In genomic region chr11:90687460-90688416, GRCm38 (mm10) we compare ENCODE assay signal across 8 mouse cellular contexts. TPM values are rescaled to one million over a fixed set of nuclear protein-coding genes. Genes with fewer than 3 reads are reported as not detected.
DNase-seq lines count a peak whose midpoint lies in the region; ATAC-seq and TF ChIP-seq lines count a peak whose summit lies in the region.

Gene Tom1l1 (minus strand): TSS chr11:90688366.

- H3K27me3 ChIP-seq in forebrain, embryonic 15.5 days = no peaks in the 10 kb centered on the region
- H3K27me3 ChIP-seq in liver, embryonic 14.5 days (ENCODE audit: control insufficient read depth, insufficient read depth, low read length) = no peaks in the 10 kb centered on the region
- H3K27me3 ChIP-seq in neural tube, embryonic 12.5 days (replicated peaks) = no peaks in the 10 kb centered on the region

- peak; percentile 71 for DNase-seq in ES-E14 (ENCODE audit: low read depth, low spot score)
- peak; percentile 79 for DNase-seq in cerebellum, adult 18-20 months
- DNase-seq in heart, postnatal 10 days = peak; percentile 82 to 83
- peak; percentile 64 for DNase-seq in large intestine, adult 2 months (ENCODE audit: low read depth, low spot score)
- DNase-seq in liver, embryonic 14.5 days (ENCODE audit: low read depth in 3 of 3, low spot score in 3 of 3) = peak; percentile 64 to 73 (median 65)
- DNase-seq in testis, postnatal 10 days (ENCODE audit: low spot score) = peak; percentile 83

- intact Hi-C loops in heart, postnatal 10 days (cut with DNase I) = no loop called here

- in situ Hi-C loops in ES-E14 (cut with MboI; ENCODE audit: low sequenced_read_pairs in 2 of 2, unreplicated experiment in 2 of 2) = no loop called here

- H3K9ac ChIP-seq in ES-E14 (ENCODE audit: insufficient read depth, low read depth, low read length, poor library complexity, severe bottlenecking) = peak within 1 kb of the TSS; percentile 83
- H3K9ac ChIP-seq in forebrain, embryonic 15.5 days (replicated peaks) = peak within 1 kb of the TSS; percentile 51
- peak within 1 kb of the TSS; percentile 85 for H3K9ac ChIP-seq in liver, embryonic 14.5 days (replicated peaks)
- H3K9ac ChIP-seq in neural tube, embryonic 12.5 days = peak within 1 kb of the TSS; percentile 51

- peak within 1 kb of the TSS; percentile 85 to 90 for H3K4me3 ChIP-seq in ES-E14 (ENCODE audit: insufficient read depth in 1 of 2, low read depth in 1 of 2, low read length in 2 of 2, poor library complexity in 1 of 2, severe bottlenecking in 1 of 2)
- peak within 1 kb of the TSS; percentile 61 for H3K4me3 ChIP-seq in forebrain, embryonic 15.5 days
- peak within 1 kb of the TSS; percentile 87 to 92 for H3K4me3 ChIP-seq in liver, embryonic 14.5 days (ENCODE audit: insufficient read depth in 1 of 2, low read depth in 2 of 2, low read length in 2 of 2)
- H3K4me3 ChIP-seq in neural tube, embryonic 12.5 days = peak within 1 kb of the TSS; percentile 48

- H3K36me3 ChIP-seq in ES-E14 (ENCODE audit: control insufficient read depth, insufficient read depth, low read length, poor library complexity, severe bottlenecking) = no peaks in the 10 kb centered on the region
- H3K36me3 ChIP-seq in forebrain, embryonic 15.5 days = no peaks in the 10 kb centered on the region
- H3K36me3 ChIP-seq in liver, embryonic 14.5 days (replicated peaks; ENCODE audit: control insufficient read depth, insufficient read depth, low read depth) = peaks cover 17% of the 10 kb centered on the region
- no peaks in the 10 kb centered on the region for H3K36me3 ChIP-seq in neural tube, embryonic 12.5 days

- no peak for TF ChIP-seq EP300 in liver, embryonic 14.5 days (IDR thresholded peaks at IDR 0.05; ENCODE audit: low read depth)

- peak within 1 kb of the TSS; percentile 84 for H3K4me2 ChIP-seq in forebrain, embryonic 15.5 days (replicated peaks)
- H3K4me2 ChIP-seq in liver, embryonic 14.5 days (ENCODE audit: low read depth) = peak within 1 kb of the TSS; percentile 77
- peak within 1 kb of the TSS; percentile 87 for H3K4me2 ChIP-seq in neural tube, embryonic 12.5 days (replicated peaks)

- H3K4me1 ChIP-seq in ES-E14 (ENCODE audit: control insufficient read depth in 2 of 2, insufficient read depth in 2 of 2, low read length in 2 of 2, poor library complexity in 1 of 2) = peaks cover 2 to 3% of the 10 kb centered on the region in 2 experiments; a peak in 1 of 4 replicates
- peaks cover 15% of the 10 kb centered on the region for H3K4me1 ChIP-seq in forebrain, embryonic 15.5 days
- H3K4me1 ChIP-seq in liver, embryonic 14.5 days (replicated peaks; ENCODE audit: control insufficient read depth in 2 of 2, insufficient read depth in 2 of 2, low read length in 1 of 2) = peaks cover 23 to 35% of the 10 kb centered on the region in 2 experiments
- H3K4me1 ChIP-seq in neural tube, embryonic 12.5 days = peaks cover 3% of the 10 kb centered on the region; the same call in 1 of the 2 replicates

- no peak within 1 kb of the TSS for H3K27ac ChIP-seq in ES-E14 (ENCODE audit: insufficient read depth, low read depth, low read length, poor library complexity, severe bottlenecking)
- peak within 1 kb of the TSS; percentile 13; the same call in 1 of the 2 replicates for H3K27ac ChIP-seq in forebrain, embryonic 15.5 days (replicated peaks)
- peak within 1 kb of the TSS; percentile 75 for H3K27ac ChIP-seq in liver, embryonic 14.5 days
- no peak within 1 kb of the TSS for H3K27ac ChIP-seq in neural tube, embryonic 12.5 days

- peak; percentile 34 for TF ChIP-seq CTCF in liver, embryonic 14.5 days (IDR thresholded peaks at IDR 0.05; ENCODE audit: low read depth)

- H3K9me3 ChIP-seq in ES-E14 (ENCODE audit: control insufficient read depth, insufficient read depth, low read depth, low read length) = no peaks in the 10 kb centered on the region
- no peaks in the 10 kb centered on the region for H3K9me3 ChIP-seq in forebrain, embryonic 15.5 days
- no peaks in the 10 kb centered on the region for H3K9me3 ChIP-seq in liver, embryonic 14.5 days (ENCODE audit: control insufficient read depth, low read length)
- H3K9me3 ChIP-seq in neural tube, embryonic 12.5 days = no peaks in the 10 kb centered on the region

- WGBS in forebrain, embryonic 15.5 days = 7% methylated on average over 47 of the region's 47 CpGs
- WGBS in large intestine, adult 2 months = 7% methylated on average over 47 of the region's 47 CpGs
- 6% methylated on average over 47 of the region's 47 CpGs for WGBS in liver, embryonic 14.5 days (ENCODE audit: insufficient replicate concordance)
- WGBS in neural tube, embryonic 12.5 days = 7% methylated on average over 47 of the region's 47 CpGs

- peak; percentile 95 for ATAC-seq in forebrain, embryonic 15.5 days (replicated peaks)
- ATAC-seq in liver, embryonic 14.5 days (ENCODE audit: insufficient read depth) = peak; percentile 93
- peak; percentile 87 for ATAC-seq in neural tube, embryonic 12.5 days (ENCODE audit: low FRiP score, low read depth)

TF ChIP-seq in ES-E14, 5 proteins besides CTCF, POLR2A, EP300 and RAD21:
- TF ChIP-seq ZC3H11A (IDR thresholded peaks at IDR 0.05; ENCODE audit: borderline replicate concordance, low read depth, low read length) (no peak), HCFC1 (IDR thresholded peaks at IDR 0.05; ENCODE audit: borderline replicate concordance, insufficient read depth, low read length) (no peak), ZNF384 (IDR thresholded peaks at IDR 0.05; ENCODE audit: low read depth, low read length) (no peak), CHD2 (IDR thresholded peaks at IDR 0.05; ENCODE audit: low read depth, low read length) (no peak), MAFK (IDR thresholded peaks at IDR 0.05; ENCODE audit: insufficient read depth, low read depth, low read length) (no peak)

RNA-seq across cellular contexts. Expression of gene Tom1l1, which starts in this region (rescaled TPM):
- total RNA-seq in ES-E14 (2012; rRNA removed) = 12.0 and 14.3 TPM in 2 replicates
- 11.6 and 12.7 TPM in 2 replicates for polyA plus RNA-seq in forebrain, embryonic 15.5 days (2015; fragmentation: Nextera tagmentation; extraction: Ambion mirVana)
- 10 to 100 TPM; 16.2 to 18.5 TPM for total RNA-seq in heart, postnatal 10 days (2021)
- 11.5 and 16.2 TPM in 2 replicates for polyA plus RNA-seq in large intestine, adult 2 months (2012; rRNA removed)
- 13.6 and 26.6 TPM in 2 replicates for polyA plus RNA-seq in liver, embryonic 14.5 days (2012; rRNA removed)
- 58.9 and 60.6 TPM in 2 replicates for polyA plus RNA-seq in liver, embryonic 14.5 days (2014; fragmentation: Nextera tagmentation; extraction: Ambion mirVana)
- polyA plus RNA-seq in neural tube, embryonic 12.5 days (2016; fragmentation: Nextera tagmentation; extraction: Ambion mirVana) = 13.6 and 18.0 TPM in 2 replicates

Comparison
In these comparisons a context has a peak if more than half of its experiments do, and no peak if none do; other contexts are left out.
1. H3K27ac ChIP-seq: peak in forebrain, embryonic 15.5 days (single experiment) and liver, embryonic 14.5 days (single experiment); none in ES-E14 (single experiment) and neural tube, embryonic 12.5 days (single experiment).
2. Peak in every context shown above with its lines, with median percentiles within 50 percentile points of each other: DNase-seq, H3K4me3 ChIP-seq, H3K9ac ChIP-seq, ATAC-seq and H3K4me2 ChIP-seq.